Comparison of ENCODE assay signal across 8 mouse cellular contexts in the genomic region with DNA sequence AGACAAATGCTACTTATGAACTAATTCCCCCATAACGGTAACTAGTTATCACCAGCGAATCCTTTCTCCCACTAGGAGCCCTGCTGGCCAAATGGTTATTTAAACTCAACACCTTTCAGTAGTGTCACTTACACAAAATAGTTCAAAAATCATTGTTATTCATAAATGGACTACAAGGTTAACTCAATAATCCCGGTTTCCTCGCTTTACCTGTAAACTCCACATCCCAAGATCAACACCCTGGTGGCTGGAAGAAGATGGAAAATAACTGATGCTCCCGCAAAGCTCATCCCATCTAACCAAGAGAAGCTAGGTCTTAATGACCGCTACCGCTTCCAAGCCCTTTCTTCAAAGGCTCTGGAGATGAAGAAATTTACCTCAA. TPM values are rescaled to one million over a fixed set of nuclear protein-coding genes. Genes with fewer than 3 reads are reported as not detected.
DNase-seq lines count a peak whose midpoint lies in the region; ATAC-seq and TF ChIP-seq lines count a peak whose summit lies in the region.

No protein-coding gene starts in this region.

- no peaks in the 10 kb centered on the region for H3K36me3 ChIP-seq in heart, postnatal 0 days (replicated peaks; ENCODE audit: control insufficient read depth, insufficient read depth, low read length)
- H3K36me3 ChIP-seq in hindbrain, embryonic 11.5 days (ENCODE audit: control insufficient read depth, insufficient read depth, low read length), result no peaks in the 10 kb centered on the region
- H3K36me3 ChIP-seq in midbrain, embryonic 10.5 days, result peaks cover 25% of the 10 kb centered on the region

- TF ChIP-seq CTCF in heart, postnatal 0 days (IDR thresholded peaks at IDR 0.05; ENCODE audit: low read depth), result no peak
- no peak for TF ChIP-seq CTCF in bone marrow macrophage, adult 2 months (IDR thresholded peaks at IDR 0.05; ENCODE audit: low read depth, low read length)

- ATAC-seq in heart, postnatal 0 days (ENCODE audit: insufficient read depth, low read depth), result no peak
- ATAC-seq in hindbrain, embryonic 11.5 days (ENCODE audit: low FRiP score), result no peak

- H3K4me3 ChIP-seq in heart, postnatal 0 days (ENCODE audit: low read depth, low read length), result peak overlapping the region; percentile 97
- H3K4me3 ChIP-seq in bone marrow macrophage, adult 2 months (ENCODE audit: insufficient read depth, low read length), result peak overlapping the region; percentile 75
- peak overlapping the region; percentile 93 for H3K4me3 ChIP-seq in hindbrain, embryonic 11.5 days (ENCODE audit: low read depth, low read length)
- H3K4me3 ChIP-seq in midbrain, embryonic 10.5 days, result peak overlapping the region; percentile 100

- TF ChIP-seq EP300 in heart, postnatal 0 days (IDR thresholded peaks at IDR 0.05; ENCODE audit: low read depth), result no peak

- no peak for DNase-seq in heart, postnatal 0 days (ENCODE audit: low spot score)
- DNase-seq in heart, adult 11 months, result no peak
- DNase-seq in hindbrain, embryonic 11.5 days (ENCODE audit: low spot score), result no peak
- no peak for DNase-seq in midbrain, embryonic 10.5 days (ENCODE audit: low spot score)
- no peak for DNase-seq in right cerebral cortex, postnatal 25 days
- no peak for DNase-seq in left cerebral cortex, adult 8-10 months (ENCODE audit: low spot score in 2 of 2)
- no peak for DNase-seq in thymus, postnatal 0 days (ENCODE audit: low spot score)

- peak overlapping the region; percentile 92 for H3K9ac ChIP-seq in heart, postnatal 0 days (replicated peaks; ENCODE audit: low read depth, low read length)
- H3K9ac ChIP-seq in hindbrain, embryonic 11.5 days (ENCODE audit: low read depth, low read length), result peak overlapping the region; percentile 49

- peak overlapping the region; percentile 56; the same call in 1 of the 2 replicates for H3K27ac ChIP-seq in heart, postnatal 0 days (ENCODE audit: low read depth)
- H3K27ac ChIP-seq in bone marrow macrophage, adult 2 months (ENCODE audit: insufficient read depth, low read depth, low read length), result 0 out of 2 replicates have a peak overlapping the region, but pooled peaks have one; percentile 35
- no peak overlapping the region for H3K27ac ChIP-seq in hindbrain, embryonic 11.5 days (ENCODE audit: low read depth, low read length)
- peak overlapping the region; percentile 98 for H3K27ac ChIP-seq in midbrain, embryonic 10.5 days (replicated peaks)

- H3K9me3 ChIP-seq in heart, postnatal 0 days (replicated peaks; ENCODE audit: control insufficient read depth, low read length), result no peaks in the 10 kb centered on the region
- H3K9me3 ChIP-seq in hindbrain, embryonic 11.5 days (ENCODE audit: control insufficient read depth, low read length), result no peaks in the 10 kb centered on the region
- H3K9me3 ChIP-seq in midbrain, embryonic 10.5 days (replicated peaks), result no peaks in the 10 kb centered on the region

- no peak for TF ChIP-seq POLR2A in bone marrow macrophage, adult 2 months (IDR thresholded peaks at IDR 0.05; ENCODE audit: borderline replicate concordance, low read depth, low read length)

- H3K4me2 ChIP-seq in heart, postnatal 0 days (ENCODE audit: low read depth, low read length), result peak overlapping the region; percentile 65
- peak overlapping the region; percentile 39 for H3K4me2 ChIP-seq in hindbrain, embryonic 11.5 days (replicated peaks; ENCODE audit: low read depth, low read length)

- H3K4me1 ChIP-seq in heart, postnatal 0 days (ENCODE audit: control insufficient read depth, insufficient read depth), result peaks cover 8% of the 10 kb centered on the region
- no peaks in the 10 kb centered on the region for H3K4me1 ChIP-seq in bone marrow macrophage, adult 2 months (ENCODE audit: control insufficient read depth, insufficient read depth, low read length)
- H3K4me1 ChIP-seq in hindbrain, embryonic 11.5 days (replicated peaks; ENCODE audit: control insufficient read depth, insufficient read depth, low read length), result no peaks in the 10 kb centered on the region
- H3K4me1 ChIP-seq in midbrain, embryonic 10.5 days, result peaks cover 29% of the 10 kb centered on the region

- H3K27me3 ChIP-seq in heart, postnatal 0 days (ENCODE audit: control insufficient read depth, insufficient read depth, low read length), result no peaks in the 10 kb centered on the region
- H3K27me3 ChIP-seq in hindbrain, embryonic 11.5 days (ENCODE audit: control insufficient read depth, insufficient read depth, low read length), result no peaks in the 10 kb centered on the region
- H3K27me3 ChIP-seq in midbrain, embryonic 10.5 days (ENCODE audit: low read depth, poor library complexity, severe bottlenecking), result no peaks in the 10 kb centered on the region

- WGBS in heart, postnatal 0 days, result 1% methylated on average over 7 of the region's 7 CpGs
- WGBS in hindbrain, embryonic 11.5 days, result 2% methylated on average over 7 of the region's 7 CpGs
- 2% methylated on average over 7 of the region's 7 CpGs for WGBS in midbrain, embryonic 10.5 days

RNA-seq across cellular contexts. Expression of a gene that starts 0.3 kb away (rescaled TPM):
- total RNA-seq in heart, postnatal 0 days (2014; rRNA removed; ENCODE audit: low replicate concordance), result 3.2 and 13.6 TPM in 2 replicates
- 2.8 and 3.0 TPM in 2 replicates for polyA plus RNA-seq in heart, postnatal 0 days (2015; fragmentation: Nextera tagmentation; extraction: Ambion mirVana)
- 10.6 and 13.6 TPM in 2 replicates for polyA plus RNA-seq in bone marrow macrophage, adult 2 months (2012; ENCODE audit: insufficient read depth, insufficient read length, missing spikeins)
- 16.8 and 18.3 TPM in 2 replicates for polyA plus RNA-seq in hindbrain, embryonic 11.5 days (2014; fragmentation: Nextera tagmentation; extraction: Ambion mirVana)
- 19.8 and 20.7 TPM in 2 replicates for polyA plus RNA-seq in midbrain, embryonic 10.5 days (2016; fragmentation: Nextera tagmentation; extraction: Ambion mirVana)
- total RNA-seq in left cerebral cortex, adult 8-10 months (2022), result 10 to 100 TPM; 22.6 to 27.0 (median 25.7) TPM
- 20.4 and 21.8 TPM in 2 replicates for polyA plus RNA-seq in thymus, postnatal 0 days (2015; fragmentation: Nextera tagmentation; extraction: Ambion mirVana)

RNA-seq across cellular contexts. Expression of a gene that starts 0.5 kb away (rescaled TPM):
- 32.8 and 52.5 TPM in 2 replicates for total RNA-seq in heart, postnatal 0 days (2014; rRNA removed; ENCODE audit: low replicate concordance)
- polyA plus RNA-seq in heart, postnatal 0 days (2015; fragmentation: Nextera tagmentation; extraction: Ambion mirVana), result 77.1 and 80.2 TPM in 2 replicates
- 94.1 and 100 TPM in 2 replicates for polyA plus RNA-seq in bone marrow macrophage, adult 2 months (2012; ENCODE audit: insufficient read depth, insufficient read length, missing spikeins)
- polyA plus RNA-seq in hindbrain, embryonic 11.5 days (2014; fragmentation: Nextera tagmentation; extraction: Ambion mirVana), result 179 and 193 TPM in 2 replicates
- 180 and 183 TPM in 2 replicates for polyA plus RNA-seq in midbrain, embryonic 10.5 days (2016; fragmentation: Nextera tagmentation; extraction: Ambion mirVana)
- 1 to 10 TPM; 4.5 to 5.8 (median 4.8) TPM for total RNA-seq in left cerebral cortex, adult 8-10 months (2022)
- polyA plus RNA-seq in thymus, postnatal 0 days (2015; fragmentation: Nextera tagmentation; extraction: Ambion mirVana), result 332 and 397 TPM in 2 replicates

RNA-seq across cellular contexts. Expression of a gene that starts 40.5 kb away (rescaled TPM):
- total RNA-seq in heart, postnatal 0 days (2014; rRNA removed; ENCODE audit: low replicate concordance), result 8.6 and 19.1 TPM in 2 replicates
- 19.6 and 22.7 TPM in 2 replicates for polyA plus RNA-seq in heart, postnatal 0 days (2015; fragmentation: Nextera tagmentation; extraction: Ambion mirVana)
- 22.1 and 23.7 TPM in 2 replicates for polyA plus RNA-seq in bone marrow macrophage, adult 2 months (2012; ENCODE audit: insufficient read depth, insufficient read length, missing spikeins)
- polyA plus RNA-seq in hindbrain, embryonic 11.5 days (2014; fragmentation: Nextera tagmentation; extraction: Ambion mirVana), result 166 and 184 TPM in 2 replicates
- 185 and 208 TPM in 2 replicates for polyA plus RNA-seq in midbrain, embryonic 10.5 days (2016; fragmentation: Nextera tagmentation; extraction: Ambion mirVana)
- 10 to 100 TPM; 15.7 to 19.5 (median 17.4) TPM for total RNA-seq in left cerebral cortex, adult 8-10 months (2022)
- polyA plus RNA-seq in thymus, postnatal 0 days (2015; fragmentation: Nextera tagmentation; extraction: Ambion mirVana), result 110 and 125 TPM in 2 replicates
